Mouse (Mus musculus): ENCODE measurements around the gene Ctr9. TPM values are rescaled to one million over a fixed set of nuclear protein-coding genes. Genes with fewer than 3 reads are reported as not detected.

Ctr9 gene
- polyA plus RNA-seq (2015; fragmentation: Nextera tagmentation; extraction: Ambion mirVana), result 55.3 and 59.3 TPM in 2 replicates

DNA sequence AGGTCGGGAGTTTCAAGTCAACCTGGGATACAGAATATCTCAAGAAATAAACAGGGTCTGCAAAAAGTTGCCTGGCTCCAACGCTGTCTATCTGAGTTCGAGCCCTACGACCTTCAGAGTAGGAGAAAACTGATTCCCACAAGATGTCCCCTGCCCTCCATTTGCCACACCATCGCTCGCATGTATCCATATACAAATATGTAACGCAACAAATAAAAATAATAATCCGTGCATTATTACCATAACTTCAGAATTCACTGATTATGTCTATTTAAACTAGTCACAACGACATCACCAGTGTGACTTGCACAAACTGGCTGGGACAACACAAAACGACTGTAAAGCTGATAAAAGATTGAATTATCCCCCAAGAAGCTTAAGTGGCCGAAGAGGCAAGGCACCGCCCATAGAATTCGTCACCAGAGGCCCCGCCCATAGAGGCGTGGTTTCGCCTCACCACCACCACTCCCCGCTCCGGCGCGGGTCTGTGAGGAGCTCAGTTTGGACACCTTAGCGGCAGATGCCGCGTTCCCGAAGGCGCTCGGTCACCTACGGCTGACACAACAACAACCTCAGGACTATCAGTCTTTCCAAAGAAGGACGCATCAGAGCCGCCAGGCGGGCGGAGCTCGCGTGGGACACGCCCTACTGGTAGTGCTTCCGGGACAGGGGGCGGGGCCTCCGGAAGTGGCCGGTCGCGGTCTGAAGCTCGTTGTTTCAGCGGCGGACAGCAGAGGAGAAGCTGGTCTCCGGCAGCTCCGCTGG, at the start of gene Ctr9:
Gene Ctr9 (plus strand): TSS at position 671 of the 765 bp plus-strand sequence.

DNA sequence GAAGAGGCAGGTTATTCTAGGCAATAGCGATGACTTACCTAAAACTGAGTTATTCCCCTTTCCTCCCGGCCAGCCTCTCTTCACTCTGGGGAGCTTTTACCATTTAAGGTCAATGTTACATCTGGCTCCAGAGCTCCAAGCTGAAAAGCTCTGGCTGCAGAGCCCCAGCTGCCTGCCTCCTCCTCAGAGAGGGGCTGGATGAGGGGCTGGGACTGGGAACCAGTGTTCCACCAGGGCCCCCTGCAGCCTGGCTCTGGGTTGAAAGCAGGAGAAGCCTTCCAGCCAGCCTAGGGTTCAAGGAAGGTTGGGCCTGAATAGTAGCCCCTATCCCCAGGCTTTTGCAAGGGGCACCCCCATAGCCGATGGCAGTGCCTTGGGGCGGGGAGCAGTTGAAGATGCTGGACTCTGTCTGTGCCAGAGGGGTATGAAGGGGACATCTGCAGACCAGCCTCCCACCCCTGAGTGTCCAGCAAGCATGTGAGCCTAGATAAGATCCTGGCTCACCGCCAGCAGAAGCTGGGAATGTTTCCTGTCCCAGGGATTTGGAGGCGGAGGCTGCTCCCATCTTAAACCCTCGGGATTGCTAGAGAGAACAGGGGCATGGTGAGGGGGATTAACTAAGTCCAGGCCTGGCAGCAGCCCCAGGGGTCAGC, 46.6 kb upstream of the Ctr9 start, which contains the start of gene Mrvi1:
Gene Mrvi1 (minus strand): TSS at position 409 of the 653 bp plus-strand sequence.

DNA sequence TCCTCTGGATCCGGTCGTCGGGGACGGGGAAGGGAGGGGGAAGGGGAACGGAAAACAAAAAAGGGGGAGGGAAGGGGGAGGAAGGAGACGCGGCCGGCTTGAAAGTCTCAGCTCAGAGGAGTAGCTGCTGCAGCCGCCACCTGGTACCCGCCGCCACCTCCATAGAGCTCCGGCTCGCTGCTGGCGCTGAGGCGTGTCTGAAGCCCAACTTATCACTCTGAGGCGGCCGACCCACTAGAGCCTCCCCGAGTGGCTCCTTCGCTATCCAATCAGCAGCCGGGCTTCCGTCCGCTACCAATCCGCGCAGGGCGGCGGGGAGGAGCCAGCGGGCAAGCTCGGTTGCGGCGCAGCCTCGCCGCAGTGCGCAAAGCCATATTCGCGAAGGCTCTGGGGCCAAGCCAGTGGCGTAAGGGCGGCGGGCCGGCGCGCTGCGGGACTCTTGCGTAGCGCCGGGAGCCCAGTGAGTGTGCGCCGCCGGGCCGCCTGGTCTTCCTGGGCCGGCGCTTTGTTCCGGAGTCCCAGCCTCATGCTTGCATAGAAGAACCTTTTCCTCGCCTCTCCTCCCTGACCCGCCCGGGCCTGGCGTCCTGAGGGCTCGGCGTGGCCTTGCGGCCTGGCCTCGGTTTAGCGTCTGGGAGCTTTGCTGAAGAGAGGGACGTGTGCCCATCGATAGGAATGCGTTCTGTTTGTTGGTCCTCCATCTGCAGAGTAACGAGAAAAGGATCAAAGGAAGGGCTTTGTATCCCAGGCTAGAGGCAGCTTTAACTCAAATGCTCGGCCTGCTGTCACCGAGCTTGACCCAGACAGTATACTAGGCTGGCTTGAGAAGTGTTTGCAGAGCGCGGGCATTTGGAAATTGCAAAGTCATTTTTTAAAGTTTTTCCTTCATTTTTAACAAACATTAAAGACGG, 54.3 kb downstream of the Ctr9 start, which contains the start of gene Eif4g2:
Gene Eif4g2 (minus strand): TSS at position 209 of the 911 bp plus-strand sequence.

Other genes starting within 250 kb of the Ctr9 start
- gene Rnf141, start 184.5 kb upstream of the Ctr9 start, polyA plus RNA-seq (2015; fragmentation: Nextera tagmentation; extraction: Ambion mirVana), result 34.5 and 35.5 TPM in 2 replicates
- gene Lyve1, start 165.7 kb upstream of the Ctr9 start, polyA plus RNA-seq (2015; fragmentation: Nextera tagmentation; extraction: Ambion mirVana), result 7.8 and 9.9 TPM in 2 replicates
- 1.2 and 1.5 TPM in 2 replicates for gene Mrvi1, start 46.5 kb upstream of the Ctr9 start, polyA plus RNA-seq (2015; fragmentation: Nextera tagmentation; extraction: Ambion mirVana)
- gene Eif4g2, start 54.1 kb downstream of the Ctr9 start, polyA plus RNA-seq (2015; fragmentation: Nextera tagmentation; extraction: Ambion mirVana), result 500 and 544 TPM in 2 replicates

Data from neural tube, postnatal 0 days (tissue).